Mouse (Mus musculus) E14TG2a.4 (cell line): ENCODE measurements around the gene Gpm6b.

Experiments used
- CTCF ChIP-seq: conservative IDR thresholded peaks from 2 replicates; pipeline ENCODE4 v1.5.1; 2014; ENCODE audit warnings: low read length
- POU5F1 ChIP-seq: IDR thresholded peaks from 2 replicates; pipeline ENCODE4 v1.6.1; 2014; ENCODE audit warnings: low read length, borderline replicate concordance

- TF ChIP-seq CTCF (peak; percentile 42), POU5F1 (no peak)
These were observed 155.0 kb downstream of the Gpm6b start for GRCm38 (mm10) chrX:166393753-166394152.
